18 mouse cellular contexts compared by ENCODE assay signal in the genomic region with DNA sequence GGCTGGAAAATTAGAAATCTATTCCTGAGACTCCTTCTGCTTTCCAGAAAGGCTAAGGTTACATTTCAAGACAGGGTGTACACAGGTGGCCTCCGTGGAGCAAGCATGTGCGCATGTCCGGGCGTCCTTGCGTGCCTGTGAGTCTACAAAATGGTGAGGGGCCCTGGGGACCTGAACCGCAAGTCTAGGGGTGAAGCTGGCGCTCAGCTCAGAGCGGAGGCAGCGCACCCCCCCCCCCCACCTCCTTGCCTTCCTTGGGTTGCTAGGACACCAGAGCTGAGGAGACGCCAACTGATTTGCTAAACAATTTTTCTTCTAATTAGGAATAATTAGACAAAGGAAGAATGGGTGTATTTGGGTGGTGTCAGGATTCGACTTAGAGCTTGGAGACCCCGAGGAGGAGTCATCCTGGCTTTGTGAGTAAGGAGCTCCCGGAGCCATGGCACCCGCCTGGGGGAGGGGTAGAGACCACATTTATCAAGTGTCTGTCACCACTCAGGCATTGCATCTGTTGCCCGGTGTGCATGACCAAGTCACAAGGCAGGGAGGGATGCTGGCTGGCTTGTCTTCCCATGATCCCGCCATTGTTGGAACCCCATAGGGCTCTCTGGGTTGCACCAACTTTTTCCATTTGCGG. TPM values are rescaled to one million over a fixed set of nuclear protein-coding genes. Genes with fewer than 3 reads are reported as not detected.
DNase-seq lines count a peak whose midpoint lies in the region; ATAC-seq lines count a peak whose summit lies in the region.
"Had no signal": no experiment of that assay in that cellular context is flagged by ENCODE, and none has a peak within 500 bp of the region (broad histone marks: within the 10 kb centered on the region; RNA-seq: fewer than 3 reads in every experiment).

No protein-coding gene starts in this region.

- H3K27ac ChIP-seq in forebrain, embryonic 14.5 days (ENCODE audit: low read depth, low read length): no peak overlapping the region
- H3K27ac ChIP-seq in forebrain, embryonic 11.5 days (ENCODE audit: low read depth, low read length): no peak overlapping the region
- H3K27ac ChIP-seq in midbrain, embryonic 16.5 days (ENCODE audit: low read length): no peak overlapping the region
- no peak overlapping the region for H3K27ac ChIP-seq in midbrain, embryonic 13.5 days
- H3K27ac ChIP-seq in hindbrain, embryonic 14.5 days: no peak overlapping the region

- H3K27me3 ChIP-seq in forebrain, embryonic 14.5 days (replicated peaks; ENCODE audit: control insufficient read depth, insufficient read depth, low read length): no peaks in the 10 kb centered on the region
- no peaks in the 10 kb centered on the region for H3K27me3 ChIP-seq in forebrain, embryonic 11.5 days (ENCODE audit: control insufficient read depth, insufficient read depth, low read length)
- H3K27me3 ChIP-seq in midbrain, embryonic 16.5 days (ENCODE audit: control insufficient read depth, insufficient read depth, low read depth, low read length): no peaks in the 10 kb centered on the region
- H3K27me3 ChIP-seq in midbrain, embryonic 13.5 days: no peaks in the 10 kb centered on the region
- H3K27me3 ChIP-seq in hindbrain, embryonic 14.5 days (ENCODE audit: control insufficient read depth, insufficient read depth, low read length): no peaks in the 10 kb centered on the region

- no peaks in the 10 kb centered on the region for H3K36me3 ChIP-seq in forebrain, embryonic 14.5 days (ENCODE audit: control insufficient read depth, insufficient read depth, low read length)
- no peaks in the 10 kb centered on the region for H3K36me3 ChIP-seq in forebrain, embryonic 11.5 days (ENCODE audit: control insufficient read depth, insufficient read depth, low read length)
- no peaks in the 10 kb centered on the region for H3K36me3 ChIP-seq in midbrain, embryonic 16.5 days (ENCODE audit: control insufficient read depth, insufficient read depth, low read length)
- no peaks in the 10 kb centered on the region for H3K36me3 ChIP-seq in midbrain, embryonic 13.5 days
- no peaks in the 10 kb centered on the region for H3K36me3 ChIP-seq in hindbrain, embryonic 14.5 days (replicated peaks; ENCODE audit: control insufficient read depth, insufficient read depth)

- ATAC-seq in forebrain, embryonic 14.5 days: peak; percentile 46; the same call in 1 of the 2 replicates
- ATAC-seq in forebrain, embryonic 11.5 days (replicated peaks; ENCODE audit: low FRiP score): no peak
- 0 out of 2 replicates have a peak, but pooled peaks have one; percentile 36 for ATAC-seq in midbrain, embryonic 16.5 days
- no peak for ATAC-seq in midbrain, embryonic 13.5 days
- ATAC-seq in hindbrain, embryonic 14.5 days (ENCODE audit: low FRiP score): peak; percentile 40; the same call in 1 of the 2 replicates

- H3K9ac ChIP-seq in forebrain, embryonic 14.5 days (ENCODE audit: low read length): no peak overlapping the region
- no peak overlapping the region for H3K9ac ChIP-seq in forebrain, embryonic 11.5 days (ENCODE audit: low read length)
- H3K9ac ChIP-seq in midbrain, embryonic 16.5 days (ENCODE audit: low read depth, low read length): no peak overlapping the region
- no peak overlapping the region for H3K9ac ChIP-seq in midbrain, embryonic 13.5 days (replicated peaks)
- no peak overlapping the region for H3K9ac ChIP-seq in hindbrain, embryonic 14.5 days

- peak; percentile 51 for DNase-seq in forebrain, embryonic 14.5 days (ENCODE audit: low spot score)
- DNase-seq in forebrain, embryonic 11.5 days (ENCODE audit: low spot score): no peak
- DNase-seq in hindbrain, embryonic 14.5 days (ENCODE audit: low spot score): peak; percentile 56
- DNase-seq in retina, postnatal 1 day: peak; percentile 62
- DNase-seq in adrenal gland, postnatal 36 days: no peak
- DNase-seq: adrenal gland, adult 8-10 months; B cell, adult 2 months; heart, postnatal 14 days; kidney, adult 18-20 months; right cerebral cortex, adult 18-20 months; thymus, postnatal 4 days had no signal

- no peak overlapping the region for H3K4me2 ChIP-seq in forebrain, embryonic 14.5 days (ENCODE audit: low read length)
- H3K4me2 ChIP-seq in forebrain, embryonic 11.5 days (ENCODE audit: low read depth, low read length, severe bottlenecking): no peak overlapping the region
- H3K4me2 ChIP-seq in midbrain, embryonic 16.5 days (ENCODE audit: low read length): no peak overlapping the region
- no peak overlapping the region for H3K4me2 ChIP-seq in midbrain, embryonic 13.5 days (replicated peaks)
- peak overlapping the region; percentile 19 for H3K4me2 ChIP-seq in hindbrain, embryonic 14.5 days (replicated peaks)

- H3K4me3 ChIP-seq in forebrain, embryonic 14.5 days (ENCODE audit: low read depth, low read length): no peak overlapping the region
- no peak overlapping the region for H3K4me3 ChIP-seq in forebrain, embryonic 11.5 days (ENCODE audit: low read depth, low read length)
- no peak overlapping the region for H3K4me3 ChIP-seq in midbrain, embryonic 16.5 days (ENCODE audit: low read depth, low read length)
- H3K4me3 ChIP-seq in midbrain, embryonic 13.5 days (replicated peaks): no peak overlapping the region
- H3K4me3 ChIP-seq in hindbrain, embryonic 14.5 days (replicated peaks; ENCODE audit: low read length): no peak overlapping the region
- H3K4me3 ChIP-seq: megakaryocyte, embryonic 14.5 days had no signal

- no peaks in the 10 kb centered on the region for H3K4me1 ChIP-seq in forebrain, embryonic 14.5 days (ENCODE audit: control insufficient read depth, insufficient read depth, low read length)
- H3K4me1 ChIP-seq in forebrain, embryonic 11.5 days (replicated peaks; ENCODE audit: control insufficient read depth, insufficient read depth, low read length): no peaks in the 10 kb centered on the region
- H3K4me1 ChIP-seq in midbrain, embryonic 16.5 days (ENCODE audit: control insufficient read depth, insufficient read depth, low read length): peaks cover 4% of the 10 kb centered on the region; the same call in 1 of the 2 replicates
- peaks cover 6% of the 10 kb centered on the region; the same call in 1 of the 2 replicates for H3K4me1 ChIP-seq in midbrain, embryonic 13.5 days (replicated peaks)
- H3K4me1 ChIP-seq in hindbrain, embryonic 14.5 days (replicated peaks; ENCODE audit: control insufficient read depth, insufficient read depth, low read length): 0 out of 2 replicates have a peak, but pooled peaks cover 3% of the 10 kb centered on the region
- H3K4me1 ChIP-seq: megakaryocyte, embryonic 14.5 days had no signal

- no peaks in the 10 kb centered on the region for H3K9me3 ChIP-seq in forebrain, embryonic 14.5 days (replicated peaks; ENCODE audit: control insufficient read depth, low read length)
- no peaks in the 10 kb centered on the region for H3K9me3 ChIP-seq in forebrain, embryonic 11.5 days (ENCODE audit: control insufficient read depth, low read length)
- no peaks in the 10 kb centered on the region for H3K9me3 ChIP-seq in midbrain, embryonic 16.5 days (replicated peaks; ENCODE audit: control insufficient read depth, low read length, poor library complexity, severe bottlenecking)
- H3K9me3 ChIP-seq in midbrain, embryonic 13.5 days: no peaks in the 10 kb centered on the region
- no peaks in the 10 kb centered on the region for H3K9me3 ChIP-seq in hindbrain, embryonic 14.5 days (ENCODE audit: control insufficient read depth, low read length)
- H3K9me3 ChIP-seq: megakaryocyte, embryonic 14.5 days had no signal

- 61% methylated on average over 17 of the region's 17 CpGs for WGBS in forebrain, embryonic 14.5 days
- WGBS in forebrain, embryonic 11.5 days: 79% methylated on average over 17 of the region's 17 CpGs
- 70% methylated on average over 17 of the region's 17 CpGs for WGBS in midbrain, embryonic 16.5 days
- WGBS in midbrain, embryonic 13.5 days: 77% methylated on average over 17 of the region's 17 CpGs
- 45% methylated on average over 17 of the region's 17 CpGs for WGBS in hindbrain, embryonic 14.5 days

RNA-seq across cellular contexts. Expression of gene Gjb5, which starts 17.7 kb away (rescaled TPM):
- polyA plus RNA-seq in forebrain, embryonic 14.5 days (2014; fragmentation: Nextera tagmentation; extraction: Ambion mirVana): 0.10 and 0.21 TPM in 2 replicates
- 0.21 and 0.45 TPM in 2 replicates for polyA plus RNA-seq in forebrain, embryonic 11.5 days (2014; fragmentation: Nextera tagmentation; extraction: Ambion mirVana)
- polyA plus RNA-seq in midbrain, embryonic 16.5 days (2015; fragmentation: Nextera tagmentation; extraction: Ambion mirVana): 0.18 TPM in 1 of 2 replicates, not detected in the other
- 0.09 TPM in 1 of 2 replicates, not detected in the other for polyA plus RNA-seq in midbrain, embryonic 13.5 days (2015; fragmentation: Nextera tagmentation; extraction: Ambion mirVana)
- 0.12 and 0.21 TPM in 2 replicates for polyA plus RNA-seq in hindbrain, embryonic 14.5 days (2014; fragmentation: Nextera tagmentation; extraction: Ambion mirVana)
- under 1 TPM; 0.36 to 0.40 TPM for total RNA-seq in adrenal gland, postnatal 36 days (2021)
- total RNA-seq: left cerebral cortex, postnatal 10 days; liver, adult 2 months had no signal
- polyA plus RNA-seq: liver, adult 2 months had no signal

RNA-seq across cellular contexts. Expression of gene Gjb4, which starts 21.8 kb away (rescaled TPM):
- polyA plus RNA-seq in forebrain, embryonic 14.5 days (2014; fragmentation: Nextera tagmentation; extraction: Ambion mirVana): not detected in 2 replicates
- not detected in 2 replicates for polyA plus RNA-seq in forebrain, embryonic 11.5 days (2014; fragmentation: Nextera tagmentation; extraction: Ambion mirVana)
- polyA plus RNA-seq in midbrain, embryonic 16.5 days (2015; fragmentation: Nextera tagmentation; extraction: Ambion mirVana): 0.13 and 0.14 TPM in 2 replicates
- 0.11 TPM in 1 of 2 replicates, not detected in the other for polyA plus RNA-seq in midbrain, embryonic 13.5 days (2015; fragmentation: Nextera tagmentation; extraction: Ambion mirVana)
- polyA plus RNA-seq in hindbrain, embryonic 14.5 days (2014; fragmentation: Nextera tagmentation; extraction: Ambion mirVana): 0.17 TPM in 1 of 2 replicates, not detected in the other
- total RNA-seq in adrenal gland, postnatal 36 days (2021): not detected
- total RNA-seq: adrenal gland, adult 8-10 months; heart, adult 8-10 months; heart, postnatal 14 days; left cerebral cortex, postnatal 10 days; liver, adult 2 months had no signal
- polyA plus RNA-seq: liver, adult 2 months; testis, adult 2 months had no signal

RNA-seq across cellular contexts. Expression of gene Gjb3, which starts 45.0 kb away (rescaled TPM):
- not detected in 2 replicates for polyA plus RNA-seq in forebrain, embryonic 14.5 days (2014; fragmentation: Nextera tagmentation; extraction: Ambion mirVana)
- polyA plus RNA-seq in forebrain, embryonic 11.5 days (2014; fragmentation: Nextera tagmentation; extraction: Ambion mirVana): 0.56 and 0.94 TPM in 2 replicates
- 0.11 and 0.55 TPM in 2 replicates for polyA plus RNA-seq in midbrain, embryonic 16.5 days (2015; fragmentation: Nextera tagmentation; extraction: Ambion mirVana)
- polyA plus RNA-seq in midbrain, embryonic 13.5 days (2015; fragmentation: Nextera tagmentation; extraction: Ambion mirVana): 0.22 and 0.32 TPM in 2 replicates
- polyA plus RNA-seq in hindbrain, embryonic 14.5 days (2014; fragmentation: Nextera tagmentation; extraction: Ambion mirVana): 0.17 TPM in 1 of 2 replicates, not detected in the other
- total RNA-seq in adrenal gland, postnatal 36 days (2021): not detected
- total RNA-seq: adrenal gland, adult 8-10 months; liver, adult 2 months had no signal
- polyA plus RNA-seq: liver, adult 2 months had no signal

Comparison
In these comparisons a context has a peak if more than half of its experiments do, and no peak if none do; other contexts are left out.
1. ATAC-seq: peak in forebrain, embryonic 14.5 days (single experiment), midbrain, embryonic 16.5 days (single experiment) and hindbrain, embryonic 14.5 days (single experiment); none in forebrain, embryonic 11.5 days (single experiment) and midbrain, embryonic 13.5 days (single experiment).
2. DNase-seq: peak in forebrain, embryonic 14.5 days (single experiment), hindbrain, embryonic 14.5 days (single experiment) and retina, postnatal 1 day (single experiment); none in forebrain, embryonic 11.5 days (single experiment) and adrenal gland, postnatal 36 days (0 of 2).